Mouse (Mus musculus) telencephalon, adult 2 months (tissue): Measurements from ENCODE around the gene Tspan15.

ENCODE experiments used
- DNase-seq: peaks from one replicate; pipeline ENCODE4 v3.0.0-alpha.2; 2011; ENCODE audit warnings: low read depth, low spot score

Gene Tspan15

GRCm38 (mm10) chr10:62230708-62231394 lies at the start of gene Tspan15:
TSS of gene Tspan15 (minus strand) at chr10:62231251.
- peak; percentile 46 for DNase-seq

DNA sequence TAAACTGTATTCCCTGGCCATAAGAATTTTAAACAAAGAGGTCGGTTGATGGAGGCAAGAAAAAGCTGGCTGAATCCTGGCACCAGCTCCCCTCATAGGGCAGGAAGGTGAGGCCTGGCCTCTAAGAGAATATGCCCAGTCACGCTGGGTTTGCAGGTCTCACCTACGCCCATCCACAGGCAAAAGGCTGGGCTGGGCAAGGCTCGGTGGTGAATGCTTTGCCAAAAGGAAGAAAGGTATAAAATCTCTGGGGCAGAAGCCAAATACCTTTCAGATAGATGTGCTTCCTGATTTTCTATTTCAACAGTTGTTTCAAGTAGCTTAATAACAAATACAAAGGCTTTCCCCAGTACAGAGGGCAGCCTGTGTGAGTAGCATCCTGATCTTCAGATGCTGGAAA lies 48.6 kb upstream of the Tspan15 start:
- DNase-seq, result no peak

DNA sequence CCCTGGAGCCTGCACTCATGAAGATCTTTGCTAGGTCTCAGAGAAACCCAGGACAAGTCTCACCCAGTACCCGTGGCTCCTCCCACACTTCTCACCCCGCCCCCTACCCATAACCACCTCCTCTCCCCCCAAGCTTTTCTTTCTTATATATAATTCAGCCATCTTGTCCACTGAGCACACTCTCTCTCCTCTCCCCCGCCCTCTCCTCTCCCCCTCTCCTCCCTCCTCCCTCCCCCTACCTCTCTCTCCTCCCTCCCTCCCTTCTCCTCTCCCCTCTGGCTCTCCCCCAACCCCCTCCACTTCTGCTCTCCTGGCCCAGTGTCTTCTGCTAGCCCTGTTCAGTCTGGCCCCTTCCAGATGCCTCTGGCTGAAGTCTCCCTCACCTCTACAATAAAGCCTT lies 48.0 kb upstream of the Tspan15 start:
- DNase-seq, result no peak

GRCm38 (mm10) chr10:62277499-62278293 lies 46.6 kb upstream of the Tspan15 start:
- DNase-seq, result no peak

DNA sequence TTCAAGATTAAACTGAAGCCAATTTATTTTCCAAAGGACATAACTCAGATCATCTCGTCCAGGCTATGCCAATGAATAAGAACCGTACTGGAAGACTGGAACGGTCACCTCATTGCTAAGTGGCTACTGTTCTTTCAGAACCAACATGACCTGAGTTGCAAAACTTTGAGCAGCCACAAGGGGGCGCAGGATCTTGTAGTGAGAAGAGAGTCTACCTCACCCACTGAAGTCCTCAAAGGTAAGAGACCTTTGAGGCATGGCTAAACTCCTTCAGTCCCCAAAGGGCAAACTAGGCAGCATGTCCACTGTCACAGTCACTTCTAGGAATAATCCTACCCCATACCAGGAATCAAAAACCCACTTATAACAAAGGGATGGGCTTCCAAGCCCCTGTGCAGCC lies 44.2 kb upstream of the Tspan15 start:
- DNase-seq, result peak; percentile 52

DNA sequence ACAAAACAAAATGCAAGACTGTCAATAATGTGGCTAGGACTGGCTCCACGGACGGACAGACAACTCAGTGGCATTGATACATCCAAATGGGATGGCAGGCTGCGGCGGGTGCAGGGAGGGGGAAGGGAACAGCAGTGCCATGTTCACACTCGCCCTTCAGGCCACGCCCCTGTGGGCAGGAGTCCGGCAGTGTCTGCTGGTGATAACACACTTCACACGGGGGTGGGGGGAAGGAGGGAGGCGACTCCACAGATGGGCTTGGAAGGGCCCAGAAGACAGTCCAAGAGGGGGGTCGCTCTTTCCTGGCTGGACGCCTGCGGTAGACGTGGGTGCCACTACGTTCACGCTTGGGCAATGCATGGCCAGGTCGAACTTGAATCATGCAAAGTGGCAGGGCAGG lies 38.2 kb upstream of the Tspan15 start:
- no peak for DNase-seq

- no peak for DNase-seq
Observed at GRCm38 (mm10) chr10:62264299-62264698, 33.2 kb upstream of the Tspan15 start.

GRCm38 (mm10) chr10:62261115-62261886 lies 30.2 kb upstream of the Tspan15 start:
- DNase-seq, result peak; percentile 50

GRCm38 (mm10) chr10:62258298-62258697 lies 27.2 kb upstream of the Tspan15 start:
- no peak for DNase-seq

DNA sequence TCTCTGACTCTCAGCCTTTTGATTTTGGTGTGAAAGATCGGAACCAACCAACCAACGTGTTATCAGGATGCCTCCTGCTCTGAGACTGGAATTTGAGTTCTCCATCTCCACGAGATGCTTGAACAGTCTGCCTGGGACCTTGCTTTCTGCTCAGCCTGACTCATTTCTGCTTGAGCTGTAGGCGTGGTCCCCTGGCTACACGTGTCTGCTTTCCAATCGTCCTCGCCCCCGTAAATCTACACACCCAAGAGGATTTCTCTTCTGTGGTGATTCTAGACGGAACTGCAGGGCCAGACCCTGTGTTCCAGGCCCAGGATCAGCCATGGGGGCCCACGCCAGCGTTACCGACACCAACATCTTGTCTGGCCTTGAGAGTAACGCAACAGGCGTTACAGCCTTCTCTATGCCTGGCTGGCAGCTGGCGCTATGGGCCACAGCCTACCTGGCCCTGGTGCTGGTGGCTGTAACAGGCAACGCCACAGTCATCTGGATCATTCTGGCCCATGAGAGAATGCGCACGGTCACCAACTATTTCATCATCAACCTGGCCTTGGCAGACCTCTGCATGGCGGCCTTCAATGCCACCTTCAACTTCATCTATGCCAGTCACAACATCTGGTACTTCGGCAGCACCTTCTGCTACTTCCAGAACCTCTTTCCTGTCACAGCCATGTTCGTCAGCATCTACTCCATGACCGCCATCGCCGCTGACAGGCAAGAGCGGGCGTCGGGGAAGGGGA lies 21.6 kb upstream of the Tspan15 start:
- no peak for DNase-seq

GRCm38 (mm10) chr10:62252000-62252488 lies 21.0 kb upstream of the Tspan15 start, which contains the start of gene Tacr2:
TSS of gene Tacr2 (plus strand) at chr10:62252438.
- DNase-seq, result no peak

DNA sequence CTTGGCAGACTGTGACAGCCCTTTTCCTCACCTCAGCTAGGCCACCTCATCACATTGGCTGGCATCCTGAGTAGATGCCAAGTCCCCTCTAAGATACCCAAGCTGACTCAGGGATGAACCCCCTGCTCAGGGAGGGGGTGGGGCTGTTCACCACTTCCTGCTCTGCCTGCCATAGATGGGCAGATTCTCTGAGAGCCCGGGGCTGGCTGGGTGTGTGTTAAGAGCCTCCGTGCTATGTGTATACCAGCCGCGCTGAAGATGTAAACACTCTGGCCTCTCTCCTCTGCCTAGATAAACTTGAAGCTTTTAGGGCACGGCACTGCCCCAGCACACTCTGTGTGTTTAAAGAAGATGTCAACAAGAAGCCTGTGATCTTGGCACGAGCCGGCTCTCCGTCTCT lies 16.8 kb upstream of the Tspan15 start:
- no peak for DNase-seq

GRCm38 (mm10) chr10:62247156-62247555 lies 16.1 kb upstream of the Tspan15 start:
- no peak for DNase-seq

GRCm38 (mm10) chr10:62244067-62244466 lies 13.0 kb upstream of the Tspan15 start:
- no peak for DNase-seq

GRCm38 (mm10) chr10:62242896-62243295 lies 11.8 kb upstream of the Tspan15 start:
- DNase-seq, result no peak

GRCm38 (mm10) chr10:62242358-62242757 lies 11.3 kb upstream of the Tspan15 start:
- DNase-seq, result peak; percentile 28

DNA sequence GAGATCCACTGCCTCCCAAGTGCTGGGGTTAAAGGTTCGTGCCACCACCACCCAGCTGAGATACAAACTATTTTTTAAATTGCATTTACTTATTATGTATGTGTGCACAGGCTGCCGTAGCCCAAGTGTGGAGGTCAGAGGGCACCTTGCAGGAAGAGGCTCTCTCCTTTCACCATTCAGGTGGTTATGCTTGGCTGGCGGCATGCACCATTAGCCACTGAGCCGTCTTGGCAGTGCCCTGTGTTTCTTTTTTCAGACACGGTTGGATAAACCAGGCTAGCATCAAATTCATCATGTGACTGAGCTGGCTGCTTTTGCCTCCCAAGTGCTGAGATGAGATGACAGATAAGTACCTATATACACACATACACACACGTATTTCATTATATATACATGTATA lies 8.2 kb upstream of the Tspan15 start:
- DNase-seq, result no peak

- DNase-seq, result peak; percentile 23
Observed at GRCm38 (mm10) chr10:62238688-62239087, 7.6 kb upstream of the Tspan15 start.

GRCm38 (mm10) chr10:62237205-62237604 lies 6.2 kb upstream of the Tspan15 start:
- DNase-seq, result no peak

DNA sequence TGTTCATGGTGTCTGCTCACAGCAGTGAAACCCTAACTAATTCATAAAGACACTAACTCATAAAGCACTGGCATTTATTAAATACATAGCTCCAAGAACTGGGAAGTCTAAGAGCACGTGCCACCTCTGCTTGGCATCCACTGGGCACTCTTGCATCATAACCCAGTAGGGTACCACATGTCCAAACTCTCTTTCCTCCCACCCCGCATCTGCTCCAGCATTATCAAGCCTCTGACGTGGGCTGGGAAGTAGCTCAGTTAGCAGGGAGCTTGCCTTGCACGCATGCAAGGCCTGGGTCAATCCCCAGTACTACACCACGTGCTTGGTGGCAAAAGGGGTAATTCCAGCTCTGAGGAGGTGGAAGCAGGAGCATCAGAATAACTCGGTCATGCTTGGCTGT lies 5.1 kb upstream of the Tspan15 start:
- DNase-seq, result peak; percentile 55

GRCm38 (mm10) chr10:62231811-62232210 lies 760 bp upstream of the Tspan15 start:
- DNase-seq, result no peak

DNA sequence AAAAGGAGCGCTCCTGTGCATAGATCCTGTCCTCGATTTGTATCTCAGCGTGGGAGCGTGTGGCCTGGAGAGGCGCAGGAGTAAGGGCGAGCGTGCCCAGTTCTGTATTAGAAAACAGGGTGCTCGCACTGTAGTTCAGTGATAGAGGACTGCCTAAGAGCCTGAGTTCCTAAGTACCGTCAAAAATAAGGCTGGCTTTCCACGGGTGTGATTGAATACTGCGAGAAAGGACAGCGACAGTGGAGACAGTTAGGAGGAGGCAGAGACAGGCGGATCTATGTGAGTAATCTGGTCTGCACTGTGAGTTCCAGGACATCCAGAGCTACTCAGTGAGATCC lies 313 bp upstream of the Tspan15 start:
- no peak for DNase-seq
